Mouse (Mus musculus): ENCODE data around the gene Rps27a. TPM values are rescaled to one million over a fixed set of nuclear protein-coding genes. Genes with fewer than 3 reads are reported as not detected.

The Rps27a gene
- 1,180 and 1,286 TPM in 2 replicates for polyA plus RNA-seq (2015; fragmentation: Nextera tagmentation; extraction: Ambion mirVana)

DNA sequence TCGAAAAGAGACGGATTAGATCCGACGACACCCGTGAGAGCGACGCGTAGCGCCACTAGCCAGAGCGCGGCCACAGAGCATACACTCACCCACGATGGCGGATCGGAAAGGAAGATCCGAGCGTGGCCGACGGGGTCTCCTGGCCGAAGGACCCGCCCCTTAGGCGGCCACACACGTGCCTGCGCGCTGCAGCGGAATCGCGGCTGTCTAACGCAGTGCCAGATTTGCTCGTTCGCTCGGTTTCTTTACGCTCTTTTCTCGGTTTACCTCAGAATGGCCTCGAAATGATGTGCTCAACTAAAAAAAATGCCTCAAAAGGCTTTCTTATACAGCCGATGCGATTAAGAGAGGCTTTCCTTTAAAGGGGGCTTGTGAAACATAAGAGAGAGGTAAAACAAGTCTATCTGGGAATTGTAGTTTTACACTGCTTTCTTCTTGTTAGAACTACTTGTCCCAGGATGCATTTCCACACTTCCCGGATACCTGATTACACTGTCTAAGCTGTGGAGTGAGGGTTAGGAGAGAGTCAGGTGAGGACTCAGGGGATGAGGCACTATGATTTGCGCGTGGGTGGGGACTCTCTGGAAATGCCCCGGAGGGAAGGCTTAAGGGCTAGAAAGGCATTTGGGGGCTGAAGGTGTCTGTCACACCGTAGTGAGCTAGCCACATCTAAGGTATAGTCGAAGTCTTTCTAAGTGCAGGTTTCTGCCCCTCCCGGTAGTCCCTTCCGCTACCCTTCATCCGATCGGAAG is at the start of gene Rps27a, which contains the start of gene Clhc1:
TSS of gene Rps27a (minus strand) at position 358 of the 752 bp plus-strand sequence.
TSS of gene Clhc1 (plus strand) at position 199 of the 752 bp plus-strand sequence.
- peaks cover 13% of the 10 kb centered on the region for H3K4me1 ChIP-seq
- peak; percentile 98 for ATAC-seq (ENCODE audit: low FRiP score, low read depth)
- no peaks in the 10 kb centered on the region for H3K9me3 ChIP-seq
- H3K27me3 ChIP-seq = no peaks in the 10 kb centered on the region
- H3K36me3 ChIP-seq = peaks cover 35% of the 10 kb centered on the region
- peak within 1 kb of the TSS; percentile 71 for H3K4me2 ChIP-seq (replicated peaks)
- under 1% methylated on average over 46 of the region's 46 CpGs for WGBS
- peak within 1 kb of the TSS; percentile 81; the same call in 1 of the 2 replicates for H3K27ac ChIP-seq
- H3K4me3 ChIP-seq = peak within 1 kb of the TSS; percentile 63
- peak within 1 kb of the TSS; percentile 88 for H3K9ac ChIP-seq

DNA sequence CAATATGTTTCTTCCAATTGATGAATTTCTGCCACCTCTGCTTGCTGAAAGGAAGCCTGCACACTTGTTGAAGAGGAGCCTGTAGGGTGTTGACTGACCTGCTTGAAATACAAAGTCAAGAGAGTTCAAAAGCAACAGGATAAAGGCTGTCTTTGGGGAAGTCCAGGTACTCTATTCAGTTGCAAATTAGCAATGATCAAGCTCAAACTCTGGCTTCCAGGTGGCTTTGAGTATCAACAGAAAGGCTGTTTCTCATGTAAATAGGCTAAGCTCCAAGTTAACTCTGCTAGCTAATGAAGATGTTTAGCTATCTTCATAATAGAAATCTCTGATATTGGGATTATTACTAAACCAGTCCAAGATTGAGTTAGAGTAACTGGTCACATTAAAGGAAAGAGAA is 49.2 kb upstream of the Rps27a start:
- Histone ChIP-seq H3K9ac (no peak overlapping the region), H3K36me3 (no peaks in the 10 kb centered on the region), H3K27ac (no peak overlapping the region), H3K4me1 (no peaks in the 10 kb centered on the region), H3K4me2 (replicated peaks) (no peak overlapping the region), H3K9me3 (no peaks in the 10 kb centered on the region), H3K4me3 (no peak overlapping the region), H3K27me3 (no peaks in the 10 kb centered on the region)
- no peak for ATAC-seq (ENCODE audit: low FRiP score, low read depth)

DNA sequence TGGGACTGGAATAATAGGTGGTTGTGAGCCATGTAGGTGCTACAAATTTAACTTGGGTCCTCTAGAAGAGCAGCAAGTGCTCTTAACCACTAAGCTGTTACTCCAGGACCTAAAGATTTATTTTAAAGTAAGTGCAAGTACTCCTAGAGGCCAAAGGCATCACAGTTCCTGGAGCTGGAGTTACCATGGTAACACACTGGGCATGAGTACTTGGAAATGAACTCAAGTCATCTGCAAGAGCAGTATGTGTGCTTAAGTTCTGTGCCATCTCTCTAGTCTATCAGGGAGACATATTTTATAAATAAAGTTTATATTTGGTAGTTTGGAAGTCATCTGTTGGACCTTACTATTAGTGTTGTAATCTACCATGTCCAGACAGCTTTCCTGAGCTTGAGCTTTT is 47.3 kb upstream of the Rps27a start:
- Histone ChIP-seq H3K4me1 (no peaks in the 10 kb centered on the region), H3K4me3 (no peak overlapping the region), H3K4me2 (replicated peaks) (no peak overlapping the region), H3K9me3 (no peaks in the 10 kb centered on the region), H3K27ac (no peak overlapping the region), H3K9ac (no peak overlapping the region), H3K36me3 (no peaks in the 10 kb centered on the region), H3K27me3 (no peaks in the 10 kb centered on the region)
- ATAC-seq (ENCODE audit: low FRiP score, low read depth) = no peak

DNA sequence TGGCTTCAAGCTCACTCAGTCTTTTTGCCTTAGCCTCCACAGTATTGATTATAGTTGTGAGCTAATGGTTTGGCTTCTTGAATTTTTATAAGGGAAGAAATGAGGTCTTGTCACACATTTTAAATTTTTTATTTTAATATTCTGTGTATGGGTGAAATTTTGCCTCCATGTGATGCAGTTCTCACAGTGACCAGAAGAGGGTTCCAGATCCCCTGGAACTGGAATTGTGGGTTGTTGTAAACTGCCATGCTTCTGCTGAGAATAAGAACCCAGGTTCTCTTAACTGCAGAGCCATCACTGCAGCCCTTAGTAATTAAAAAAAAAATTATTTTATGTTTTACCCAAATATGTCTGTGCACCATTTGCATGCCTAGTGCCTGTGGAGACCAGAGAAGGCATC is 31.7 kb upstream of the Rps27a start:
- H3K9me3 ChIP-seq = no peaks in the 10 kb centered on the region
- H3K4me3 ChIP-seq = no peak overlapping the region
- H3K27me3 ChIP-seq = no peaks in the 10 kb centered on the region
- ATAC-seq (ENCODE audit: low FRiP score, low read depth) = no peak
- H3K36me3 ChIP-seq = no peaks in the 10 kb centered on the region
- no peak overlapping the region for H3K27ac ChIP-seq
- H3K4me1 ChIP-seq = no peaks in the 10 kb centered on the region
- H3K4me2 ChIP-seq (replicated peaks) = no peak overlapping the region
- no peak overlapping the region for H3K9ac ChIP-seq

DNA sequence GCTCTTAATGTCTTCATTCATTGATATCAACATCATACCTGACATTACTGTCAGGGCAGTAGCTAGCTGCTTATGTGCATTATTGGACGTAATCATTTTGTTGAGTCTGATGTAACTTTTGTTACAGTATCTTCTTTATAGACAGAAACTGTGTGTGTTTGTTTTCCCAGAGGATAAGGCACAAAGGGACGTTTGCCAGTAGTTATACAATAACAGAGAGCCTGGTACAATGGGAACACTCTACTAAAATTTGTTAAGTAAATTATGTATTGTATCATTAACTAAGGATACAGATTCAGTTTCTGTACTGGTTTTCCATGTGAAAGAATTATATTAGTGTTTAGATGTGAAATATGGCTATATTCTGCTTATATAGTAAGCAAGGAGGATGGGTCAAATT is 24.7 kb upstream of the Rps27a start:
- ATAC-seq (ENCODE audit: low FRiP score, low read depth) = no peak
- WGBS = 78% methylated on average over 2 of the region's 2 CpGs

DNA sequence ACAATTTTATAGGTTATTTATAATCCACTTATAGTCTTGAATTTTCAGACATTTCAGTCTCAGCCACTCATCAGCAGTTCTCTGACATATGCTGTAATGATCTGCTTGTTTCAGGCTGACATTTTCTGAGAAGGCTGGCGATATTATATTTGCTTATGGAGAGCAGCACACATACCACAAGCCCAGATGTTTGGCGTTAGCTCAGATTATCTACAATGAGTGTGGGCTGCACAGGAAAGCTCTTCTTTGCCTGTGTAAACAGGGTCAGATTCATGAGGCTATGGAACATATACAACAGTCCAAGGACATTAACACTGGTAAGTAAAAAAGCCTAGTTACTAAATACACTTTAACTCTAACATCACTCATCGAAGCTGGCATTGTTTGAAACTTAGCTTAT is 23.6 kb upstream of the Rps27a start:
- no peaks in the 10 kb centered on the region for H3K9me3 ChIP-seq
- no peaks in the 10 kb centered on the region for H3K4me1 ChIP-seq
- H3K27me3 ChIP-seq = no peaks in the 10 kb centered on the region
- H3K27ac ChIP-seq = no peak overlapping the region
- ATAC-seq (ENCODE audit: low FRiP score, low read depth) = no peak
- 66% methylated on average over 3 of the region's 3 CpGs for WGBS
- H3K4me3 ChIP-seq = no peak overlapping the region
- no peaks in the 10 kb centered on the region for H3K36me3 ChIP-seq
- no peak overlapping the region for H3K4me2 ChIP-seq (replicated peaks)
- H3K9ac ChIP-seq = no peak overlapping the region

More for the DNA sequence above, 24.7 kb upstream of the Rps27a start:
- H3K27me3 ChIP-seq = no peaks in the 10 kb centered on the region
- no peak overlapping the region for H3K4me2 ChIP-seq (replicated peaks)
- H3K4me1 ChIP-seq = no peaks in the 10 kb centered on the region
- H3K9me3 ChIP-seq = no peaks in the 10 kb centered on the region
- no peaks in the 10 kb centered on the region for H3K36me3 ChIP-seq
- H3K9ac ChIP-seq = no peak overlapping the region
- no peak overlapping the region for H3K27ac ChIP-seq
- no peak overlapping the region for H3K4me3 ChIP-seq

DNA sequence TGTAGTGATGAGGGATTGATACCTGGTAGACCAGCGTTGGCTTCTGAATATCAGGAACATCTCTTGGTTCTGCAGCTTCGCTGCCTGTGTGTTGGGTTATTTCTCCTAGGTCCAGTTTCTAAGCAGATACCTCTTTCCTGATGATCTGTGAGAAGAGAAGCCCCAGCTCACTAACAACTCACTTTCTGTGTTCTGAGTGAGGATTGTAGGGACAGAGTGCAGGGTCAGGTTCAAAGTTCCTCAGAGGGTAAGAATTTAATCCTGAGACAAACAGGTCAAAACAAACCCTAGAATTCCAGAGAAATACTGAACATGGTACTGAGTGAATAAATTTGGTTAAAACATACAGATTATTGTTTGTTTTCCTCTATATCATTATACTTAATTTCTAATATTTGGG is 15.5 kb upstream of the Rps27a start:
- Histone ChIP-seq H3K9ac (no peak overlapping the region), H3K9me3 (no peaks in the 10 kb centered on the region), H3K4me2 (replicated peaks) (no peak overlapping the region), H3K36me3 (no peaks in the 10 kb centered on the region), H3K4me1 (no peaks in the 10 kb centered on the region), H3K27me3 (no peaks in the 10 kb centered on the region), H3K4me3 (no peak overlapping the region), H3K27ac (no peak overlapping the region)
- ATAC-seq (ENCODE audit: low FRiP score, low read depth) = no peak
- 79% methylated on average over 2 of the region's 2 CpGs for WGBS

DNA sequence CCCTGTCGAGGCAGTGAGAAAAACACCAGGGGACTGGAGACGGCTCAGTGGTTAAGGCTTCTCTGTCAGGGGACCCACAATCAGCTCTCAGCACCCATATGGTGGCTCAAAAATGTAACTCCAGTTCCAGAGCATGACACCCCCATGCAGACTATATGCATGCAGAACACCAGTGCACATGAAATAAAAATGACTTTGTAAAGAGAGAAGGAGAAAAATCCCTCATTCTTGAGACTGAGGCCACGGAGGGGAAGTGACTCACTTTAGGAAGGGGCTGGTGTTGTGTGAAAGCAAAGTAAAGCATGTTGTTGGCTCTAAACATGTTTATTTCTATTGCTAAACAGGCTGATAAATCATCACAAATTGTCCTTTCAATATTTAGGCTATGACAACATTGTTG is 13.1 kb upstream of the Rps27a start:
- Histone ChIP-seq H3K27me3 (no peaks in the 10 kb centered on the region), H3K4me2 (replicated peaks) (no peak overlapping the region), H3K36me3 (no peaks in the 10 kb centered on the region), H3K9me3 (no peaks in the 10 kb centered on the region), H3K4me1 (no peaks in the 10 kb centered on the region), H3K9ac (no peak overlapping the region), H3K27ac (no peak overlapping the region), H3K4me3 (no peak overlapping the region)
- 87% methylated on average over 3 of the region's 3 CpGs for WGBS
- no peak for ATAC-seq (ENCODE audit: low FRiP score, low read depth)

DNA sequence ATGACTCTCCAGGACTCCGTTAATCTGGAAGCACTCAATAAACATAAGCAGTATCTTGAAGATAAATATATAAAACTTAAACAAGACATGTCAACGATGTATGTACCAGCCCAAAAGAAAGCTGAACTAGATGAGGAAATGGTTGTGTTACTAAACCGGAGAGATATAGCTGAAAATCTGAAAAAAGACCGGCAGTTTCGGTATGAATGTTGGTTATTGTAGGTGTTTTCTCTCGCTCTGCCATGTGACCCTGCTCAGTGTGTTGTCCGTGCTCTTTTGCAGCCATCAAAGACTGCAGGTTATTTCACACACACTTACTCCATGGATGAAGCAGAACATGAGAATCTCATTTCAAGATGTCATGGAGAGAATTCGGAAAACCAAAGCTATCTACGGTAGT is 12.5 kb upstream of the Rps27a start:
- no peak overlapping the region for H3K9ac ChIP-seq
- no peak overlapping the region for H3K4me2 ChIP-seq (replicated peaks)
- H3K36me3 ChIP-seq = no peaks in the 10 kb centered on the region
- no peaks in the 10 kb centered on the region for H3K27me3 ChIP-seq
- no peak overlapping the region for H3K4me3 ChIP-seq
- no peaks in the 10 kb centered on the region for H3K4me1 ChIP-seq
- H3K27ac ChIP-seq = no peak overlapping the region
- ATAC-seq (ENCODE audit: low FRiP score, low read depth) = no peak
- H3K9me3 ChIP-seq = no peaks in the 10 kb centered on the region
- 85% methylated on average over 9 of the region's 9 CpGs for WGBS

DNA sequence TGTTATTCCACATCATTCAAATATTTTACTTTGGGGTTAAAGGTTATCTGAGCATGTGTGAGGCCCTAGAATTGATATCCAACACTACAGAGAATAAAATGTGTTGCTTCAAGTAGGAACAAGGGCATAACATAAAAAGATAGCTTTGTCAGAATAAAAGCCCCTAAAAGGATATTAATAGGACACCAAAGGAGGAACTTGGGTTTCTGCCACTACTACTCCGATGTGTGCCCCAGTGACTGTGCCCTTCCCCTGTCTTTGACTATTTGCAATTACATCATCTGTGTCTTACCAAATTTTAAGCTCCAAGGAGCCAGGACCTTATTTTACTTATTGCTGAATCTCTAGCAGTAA is 1.5 kb upstream of the Rps27a start:
- Histone ChIP-seq H3K4me3 (no peak overlapping the region), H3K36me3 (peaks cover 25% of the 10 kb centered on the region), H3K4me2 (replicated peaks) (no peak overlapping the region), H3K27me3 (no peaks in the 10 kb centered on the region), H3K4me1 (peaks cover 13% of the 10 kb centered on the region), H3K9ac (no peak overlapping the region), H3K9me3 (no peaks in the 10 kb centered on the region), H3K27ac (no peak overlapping the region)
- WGBS = 94% methylated on average over 1 of the region's 1 CpGs
- ATAC-seq (ENCODE audit: low FRiP score, low read depth) = no peak

DNA sequence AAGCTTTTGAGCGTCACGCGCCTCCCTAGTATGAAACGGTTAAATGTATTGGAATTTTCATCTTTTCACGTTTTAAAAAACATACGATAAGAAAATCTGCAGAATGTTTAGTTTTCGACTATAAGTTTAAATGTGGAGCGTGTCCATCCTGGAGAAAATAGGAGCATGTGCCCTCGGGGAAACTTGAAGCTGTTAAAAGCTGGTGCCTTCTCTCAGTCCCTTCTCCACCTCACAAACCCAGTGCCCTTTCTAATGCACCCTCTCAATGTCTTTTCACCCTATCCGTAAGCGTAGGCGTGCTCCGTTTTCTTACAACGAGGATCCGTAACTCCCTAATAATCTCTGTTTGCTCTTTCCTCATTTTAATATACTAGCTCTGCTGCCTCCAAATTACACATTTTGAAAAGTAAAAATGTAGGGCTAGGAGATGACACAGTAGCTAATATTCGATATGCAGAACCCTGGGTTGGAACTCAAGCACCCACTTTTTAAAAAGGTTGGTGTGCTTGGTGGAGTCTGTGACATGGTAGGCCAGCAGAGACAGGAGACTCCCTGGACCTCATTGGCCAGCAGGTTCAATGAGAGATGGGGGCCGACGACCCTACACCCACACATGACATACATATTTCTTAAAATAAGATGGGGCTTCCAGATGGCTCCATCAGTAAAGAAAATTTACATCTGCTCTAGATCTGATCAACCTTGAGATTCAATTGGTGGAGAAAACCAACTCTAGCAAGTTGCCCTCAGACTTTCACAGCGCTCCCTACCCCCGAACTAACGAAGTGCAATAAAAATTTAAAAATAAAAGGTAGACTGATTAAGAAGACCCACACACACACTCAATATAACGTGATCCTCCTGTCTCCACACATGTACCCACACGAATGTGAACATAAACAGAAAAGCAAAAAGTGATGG is 855 bp upstream of the Rps27a start:
- Histone ChIP-seq H3K9ac (peak overlapping the region; percentile 88), H3K4me1 (peaks cover 13% of the 10 kb centered on the region), H3K36me3 (peaks cover 31% of the 10 kb centered on the region), H3K4me2 (replicated peaks) (peak overlapping the region; percentile 71), H3K9me3 (no peaks in the 10 kb centered on the region), H3K27ac (0 out of 2 replicates have a peak overlapping the region, but pooled peaks have one; percentile 81), H3K4me3 (peak overlapping the region; percentile 63), H3K27me3 (no peaks in the 10 kb centered on the region)
- WGBS = 26% methylated on average over 23 of the region's 23 CpGs
- no peak for ATAC-seq (ENCODE audit: low FRiP score, low read depth)

DNA sequence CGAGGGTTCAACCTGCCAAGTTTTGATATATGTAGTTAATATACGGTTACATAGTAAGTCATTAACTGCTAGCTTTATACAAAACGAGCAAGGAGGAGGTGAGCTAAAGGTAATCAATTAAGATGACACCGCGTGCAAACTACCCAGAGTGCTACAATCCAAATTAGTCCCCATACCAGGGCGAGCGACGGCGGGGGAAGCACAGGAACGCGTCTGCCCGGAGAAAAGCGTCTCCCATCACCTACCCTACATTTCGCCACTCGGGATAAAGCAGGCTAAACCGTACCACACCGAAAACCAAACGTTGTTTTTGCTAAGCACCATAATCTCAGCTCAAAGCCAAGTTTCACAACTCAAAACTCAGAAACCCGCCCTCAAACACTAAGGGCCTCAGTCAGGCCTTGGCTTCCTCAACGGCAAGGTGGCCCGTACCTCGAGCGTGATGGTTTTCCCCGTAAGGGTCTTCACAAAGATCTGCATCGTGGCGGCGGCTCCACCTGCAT is 609 bp downstream of the Rps27a start:
- peak overlapping the region; percentile 63 for H3K4me3 ChIP-seq
- H3K4me2 ChIP-seq (replicated peaks) = peak overlapping the region; percentile 68
- peak overlapping the region; percentile 81; the same call in 1 of the 2 replicates for H3K27ac ChIP-seq
- H3K36me3 ChIP-seq = peaks cover 36% of the 10 kb centered on the region
- WGBS = under 1% methylated on average over 27 of the region's 27 CpGs
- peak overlapping the region; percentile 88 for H3K9ac ChIP-seq
- ATAC-seq (ENCODE audit: low FRiP score, low read depth) = peak; percentile 4; the same call in 1 of the 2 replicates
- H3K9me3 ChIP-seq = no peaks in the 10 kb centered on the region
- no peaks in the 10 kb centered on the region for H3K27me3 ChIP-seq
- H3K4me1 ChIP-seq = peaks cover 13% of the 10 kb centered on the region

Measured in limb, embryonic 13.5 days (tissue).